Mouse (Mus musculus) limb, embryonic 14.5 days (tissue): ENCODE data around the gene Rarres2. TPM values are rescaled to one million over a fixed set of nuclear protein-coding genes. Genes with fewer than 3 reads are reported as not detected.

Source experiments
- ATAC-seq: fragments of 200-750 bp; cut with Nextera tagmentation; 2 replicates; pipeline ENCODE4 v1.8.0; 2017; ENCODE audit warnings: low read depth, moderate number of reproducible peaks, moderate TSS enrichment; ENCODE audit not compliant: low FRiP score
- DNase-seq: peaks from one replicate; pipeline ENCODE4 v3.0.0-alpha.2; 2015; ENCODE audit warnings: low spot score
- H3K27ac ChIP-seq: fragments of 300-500 bp; sonication (generic); replicated peaks from 2 replicates; pipeline ENCODE4 v1.5.1; 2014; ENCODE audit warnings: low read depth, mild to moderate bottlenecking, low read length, moderate library complexity, mixed read lengths
- H3K27me3 ChIP-seq: fragments of 300-500 bp; sonication (generic); 2 replicates; pipeline ENCODE4 v1.6.1; 2014; ENCODE audit warnings: low read length, mixed read lengths; ENCODE audit not compliant: control insufficient read depth, insufficient read depth
- H3K36me3 ChIP-seq: fragments of 300-500 bp; sonication (generic); 2 replicates; pipeline ENCODE4 v1.6.1; 2014; ENCODE audit warnings: mild to moderate bottlenecking, low read length, moderate library complexity, mixed read lengths; ENCODE audit not compliant: control insufficient read depth, insufficient read depth
- H3K4me1 ChIP-seq: fragments of 300-500 bp; sonication (generic); 2 replicates; pipeline ENCODE4 v1.6.1; 2014; ENCODE audit warnings: antibody characterized with exemption, low read length, mixed read lengths; ENCODE audit not compliant: control insufficient read depth, insufficient read depth
- H3K4me2 ChIP-seq: fragments of 300-500 bp; sonication (generic); replicated peaks from 2 replicates; pipeline ENCODE4 v1.6.1; 2014; ENCODE audit warnings: low read depth, mild to moderate bottlenecking, low read length, moderate library complexity; ENCODE audit not compliant: severe bottlenecking
- H3K4me3 ChIP-seq: fragments of 300-500 bp; sonication (generic); replicated peaks from 2 replicates; pipeline ENCODE4 v1.5.1; 2014; ENCODE audit warnings: low read length
- H3K9ac ChIP-seq: fragments of 300-500 bp; sonication (generic); 2 replicates; pipeline ENCODE4 v1.6.1; 2014; ENCODE audit warnings: mild to moderate bottlenecking, low read depth, low read length, moderate library complexity; ENCODE audit not compliant: severe bottlenecking
- H3K9me3 ChIP-seq: fragments of 300-500 bp; sonication (generic); 2 replicates; pipeline ENCODE4 v1.6.1; 2016; ENCODE audit warnings: low read length; ENCODE audit not compliant: control insufficient read depth
- POLR2A ChIP-seq: fragments of 200-500 bp; IDR thresholded peaks from 2 replicates; pipeline ENCODE4 v1.8.0; 2012; ENCODE audit warnings: inconsistent platforms, mild to moderate bottlenecking, moderate library complexity, borderline replicate concordance; ENCODE audit not compliant: insufficient read depth, insufficient read length; ENCODE audit errors: extremely low read depth
- WGBS: fragments of 180-500 bp; shearing (Covaris S2); extraction: QIAGEN DNeasy Blood & Tissue Kit; methylation state at CpG from one replicate; pipeline ENCODE4 v1.1.7; 2014; 5-methylcytosine and 5-hydroxymethylcytosine counted together
- polyA plus RNA-seq, 2 experiments: library from polyadenylated mRNA; depleted of rRNA in 1 of 2; stranded (reverse) in 1 of 2; unstranded in 1 of 2; fragments of >200 nt; fragmentation: Nextera tagmentation in 1 of 2; extraction: Ambion mirVana in 1 of 2; gene quantifications; 2 replicates each; pipeline versions ENCODE4 v1.2.1 to v1.2.3; 2012 to 2014

Rarres2 gene
- polyA plus RNA-seq, 2 experiments = 19.7 to 21.3 TPM

DNA sequence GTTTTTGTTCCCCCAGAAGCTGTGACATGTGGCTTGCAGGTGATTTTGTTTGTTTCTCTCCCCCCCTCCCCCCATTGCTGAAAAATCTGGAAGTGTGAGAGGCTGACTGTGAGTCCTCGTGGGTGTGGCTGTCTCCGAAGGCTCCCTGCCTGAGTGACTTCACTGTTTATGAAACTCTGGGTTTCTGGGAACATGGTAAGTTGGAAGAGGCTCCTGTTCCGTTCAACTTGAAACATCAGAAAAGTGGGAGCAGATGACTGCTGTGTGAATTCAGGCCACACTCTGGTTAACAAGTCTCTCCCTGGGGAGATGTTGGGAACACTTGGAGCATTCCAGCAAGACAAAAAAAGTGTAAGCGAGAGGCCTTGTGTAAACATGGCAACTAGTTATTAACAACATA, 25.7 kb downstream of the Rarres2 start:
- DNase-seq = no peak
- H3K27me3 ChIP-seq = no peaks in the 10 kb centered on the region
- H3K36me3 ChIP-seq = no peaks in the 10 kb centered on the region
- no peak overlapping the region for H3K4me2 ChIP-seq
- no peak for ATAC-seq
- no peak overlapping the region for H3K4me3 ChIP-seq
- 0 out of 2 replicates have a peak, but pooled peaks cover 3% of the 10 kb centered on the region for H3K4me1 ChIP-seq
- no peak overlapping the region for H3K9ac ChIP-seq
- no peak overlapping the region for H3K27ac ChIP-seq
- no peak for TF ChIP-seq POLR2A
- H3K9me3 ChIP-seq = no peaks in the 10 kb centered on the region
- 41% methylated on average over 4 of the region's 4 CpGs for WGBS

DNA sequence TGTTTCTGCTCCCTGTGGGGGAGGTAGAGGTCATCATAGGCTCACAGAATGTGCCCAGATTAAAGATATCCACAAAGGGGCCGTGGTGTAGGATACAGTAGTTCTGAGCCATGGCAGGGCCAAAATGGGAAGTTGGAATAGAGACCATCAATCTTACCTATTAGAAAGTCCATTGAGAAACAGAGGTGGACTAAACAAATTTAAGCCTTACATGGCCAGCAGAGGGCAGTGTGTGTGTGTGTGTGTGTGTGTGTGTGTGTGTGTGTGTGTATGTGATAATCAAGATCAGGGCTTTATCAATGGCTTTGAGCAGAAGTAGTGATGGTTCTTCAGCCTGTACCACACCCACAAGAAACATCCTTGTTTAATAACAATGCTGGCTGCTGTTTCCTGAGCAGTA, 26.3 kb downstream of the Rarres2 start:
- peaks cover 9% of the 10 kb centered on the region; the same call in 1 of the 2 replicates for H3K4me1 ChIP-seq
- H3K36me3 ChIP-seq = no peaks in the 10 kb centered on the region
- WGBS = 39% methylated on average over 1 of the region's 1 CpGs
- no peak for TF ChIP-seq POLR2A
- no peak overlapping the region for H3K4me2 ChIP-seq
- DNase-seq (no peak), ATAC-seq (no peak)
- H3K4me3 ChIP-seq = no peak overlapping the region
- no peaks in the 10 kb centered on the region for H3K9me3 ChIP-seq
- H3K9ac ChIP-seq = no peak overlapping the region
- H3K27me3 ChIP-seq = no peaks in the 10 kb centered on the region
- H3K27ac ChIP-seq = no peak overlapping the region

DNA sequence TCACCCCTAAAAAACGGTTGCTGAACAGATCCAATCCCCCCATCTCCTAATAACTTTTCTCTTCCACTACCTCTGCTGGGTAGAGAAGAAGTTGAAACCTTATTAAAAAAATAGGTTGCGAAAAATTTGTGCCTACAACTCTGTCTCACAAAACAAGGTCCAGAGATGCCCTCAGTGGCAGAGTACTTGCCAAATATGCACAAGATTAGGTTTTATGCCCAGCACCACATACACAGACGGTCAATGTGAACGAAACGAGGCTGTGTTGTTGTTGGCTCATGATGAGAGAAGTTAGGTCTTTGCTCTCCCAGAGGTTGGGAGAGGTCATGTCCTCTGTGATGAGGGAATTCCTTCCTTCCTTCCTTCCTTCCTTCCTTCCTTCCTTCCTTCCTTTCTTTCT, 27.3 kb downstream of the Rarres2 start:
- DNase-seq (no peak), ATAC-seq (no peak)
- Histone ChIP-seq H3K9me3 (no peaks in the 10 kb centered on the region), H3K9ac (no peak overlapping the region), H3K4me1 (peaks cover 11% of the 10 kb centered on the region; the same call in 1 of the 2 replicates), H3K36me3 (no peaks in the 10 kb centered on the region), H3K4me3 (no peak overlapping the region), H3K4me2 (no peak overlapping the region), H3K27me3 (no peaks in the 10 kb centered on the region), H3K27ac (no peak overlapping the region)
- 67% methylated on average over 5 of the region's 5 CpGs for WGBS
- no peak for TF ChIP-seq POLR2A

DNA sequence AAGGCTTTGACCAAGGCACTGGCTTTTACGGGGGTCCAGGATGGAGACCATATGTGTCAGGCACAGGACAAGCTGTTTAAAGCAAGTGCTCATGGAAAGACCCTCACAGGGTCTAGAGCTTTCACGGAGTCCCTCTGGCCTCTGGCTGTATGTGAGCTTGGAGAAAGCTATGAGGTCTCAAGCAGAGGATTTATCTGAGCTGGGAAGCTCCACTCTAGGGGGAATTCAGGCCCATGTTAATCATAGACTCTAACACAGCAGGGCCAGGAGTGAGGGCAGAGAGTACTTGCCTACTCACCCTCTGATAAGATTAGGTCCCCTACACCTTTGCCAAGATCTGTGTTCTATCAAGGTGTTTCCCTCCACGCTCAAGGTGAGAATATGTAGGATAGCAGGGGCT, 30.0 kb downstream of the Rarres2 start:
- TF ChIP-seq POLR2A = no peak
- ATAC-seq (no peak), DNase-seq (no peak)
- Histone ChIP-seq H3K4me3 (no peak overlapping the region), H3K9me3 (no peaks in the 10 kb centered on the region), H3K4me1 (peaks cover 11% of the 10 kb centered on the region; the same call in 1 of the 2 replicates), H3K4me2 (no peak overlapping the region), H3K27me3 (no peaks in the 10 kb centered on the region), H3K9ac (no peak overlapping the region), H3K36me3 (no peaks in the 10 kb centered on the region), H3K27ac (no peak overlapping the region)
- 57% methylated on average over 3 of the region's 3 CpGs for WGBS

DNA sequence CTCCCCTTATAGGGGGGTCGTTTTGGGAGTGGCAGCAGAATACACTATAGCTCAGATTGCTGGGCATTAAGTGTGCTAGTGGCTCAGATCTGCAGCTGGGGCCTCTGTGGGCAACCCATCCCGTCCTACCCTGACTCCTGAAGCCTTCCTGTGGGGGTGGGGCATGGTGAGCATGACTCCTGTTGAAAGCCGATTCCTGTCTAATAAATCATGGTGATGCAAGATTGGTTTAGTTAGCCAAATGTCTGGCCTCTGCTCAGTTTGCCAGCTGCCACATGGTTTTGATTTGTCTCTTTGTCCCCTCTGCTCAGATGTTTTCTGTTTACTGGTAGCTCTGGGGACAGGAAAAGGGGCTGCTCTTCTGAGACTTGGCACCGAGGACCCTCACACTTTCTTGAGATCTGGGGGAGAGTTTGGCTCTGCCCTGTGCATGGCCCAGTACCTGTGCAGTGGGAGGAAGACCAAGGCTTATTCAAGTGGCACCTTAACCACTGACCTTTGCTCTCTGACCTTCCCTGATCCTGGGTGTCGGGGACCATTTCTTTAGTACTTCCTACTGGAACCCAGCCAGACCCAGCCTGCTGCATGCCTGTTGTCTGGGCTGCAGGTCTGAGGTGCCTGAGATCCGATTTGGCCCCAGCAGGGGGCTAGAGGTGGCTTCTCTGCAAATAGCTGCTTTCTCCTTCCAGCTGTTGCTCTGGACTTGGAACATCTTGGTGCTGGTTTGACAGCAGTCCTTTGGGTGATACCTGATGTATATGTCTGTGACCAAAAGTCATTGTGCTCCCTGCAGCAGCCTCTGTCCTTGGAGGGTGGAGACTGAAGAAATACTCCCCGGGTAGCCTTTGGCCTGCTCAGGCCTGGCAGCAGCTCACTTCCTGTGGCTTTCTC, 30.8 kb downstream of the Rarres2 start:
- peak; percentile 34 for DNase-seq
- Histone ChIP-seq H3K27me3 (no peaks in the 10 kb centered on the region), H3K9me3 (no peaks in the 10 kb centered on the region), H3K36me3 (no peaks in the 10 kb centered on the region), H3K9ac (no peak overlapping the region), H3K27ac (no peak overlapping the region), H3K4me3 (no peak overlapping the region), H3K4me2 (no peak overlapping the region), H3K4me1 (peaks cover 14% of the 10 kb centered on the region)
- 17% methylated on average over 7 of the region's 7 CpGs for WGBS
- ATAC-seq = peak; percentile 7; the same call in 1 of the 2 replicates
- TF ChIP-seq POLR2A = no peak
